In genomic region chr14:34362135-34362534, GRCm38 (mm10) we compare ENCODE assay signal across 1 mouse cellular context.
TF ChIP-seq lines count a peak whose summit lies in the region.

No protein-coding gene starts in this region.

TF ChIP-seq in MEL, 35 proteins besides CTCF, POLR2A, EP300 and RAD21:
- TF ChIP-seq TBP (IDR thresholded peaks at IDR 0.05; ENCODE audit: low read depth, low read length), result no peak
- peak; percentile 36; the same call in 1 of the 2 replicates for TF ChIP-seq RCOR1 (IDR thresholded peaks at IDR 0.05; ENCODE audit: low read depth, low read length)
- peak; percentile 88 for TF ChIP-seq ZNF384 (IDR thresholded peaks at IDR 0.05; ENCODE audit: low read depth, low read length)
- no peak for TF ChIP-seq ELF1 (IDR thresholded peaks at IDR 0.05; ENCODE audit: low read depth, low read length)
- 0 out of 2 replicates have a peak, but pooled peaks have one; percentile 9 for TF ChIP-seq HCFC1 (IDR thresholded peaks at IDR 0.05; ENCODE audit: low read depth, low read length)
- no peak; the same call in 1 of the 2 replicates for TF ChIP-seq MAX (IDR thresholded peaks at IDR 0.05; ENCODE audit: low read length)
- TF ChIP-seq GATA1 (IDR thresholded peaks at IDR 0.05; ENCODE audit: low read depth, low read length), result peak; percentile 89
- no peak for TF ChIP-seq MEF2A (IDR thresholded peaks at IDR 0.05; ENCODE audit: extremely low read depth, insufficient replicate concordance, low read depth, low read length, poor library complexity, severe bottlenecking)
- no peak for TF ChIP-seq E2F4 (IDR thresholded peaks at IDR 0.05; ENCODE audit: borderline replicate concordance, low read depth, low read length)
- TF ChIP-seq CHD2 (IDR thresholded peaks at IDR 0.05; ENCODE audit: low read length), result no peak
- TF ChIP-seq SIN3A (IDR thresholded peaks at IDR 0.05; ENCODE audit: low read length), result 0 out of 2 replicates have a peak, but pooled peaks have one; percentile 56
- TF ChIP-seq NELFE (IDR thresholded peaks at IDR 0.05; ENCODE audit: low read depth, low read length), result no peak; the same call in 1 of the 2 replicates
- no peak; the same call in 1 of the 2 replicates for TF ChIP-seq MXI1 (IDR thresholded peaks at IDR 0.05; ENCODE audit: low read depth, low read length)
- TF ChIP-seq NRF1 (IDR thresholded peaks at IDR 0.05; ENCODE audit: insufficient read depth, low read depth, low read length, poor library complexity, severe bottlenecking), result no peak
- TF ChIP-seq GABPA (IDR thresholded peaks at IDR 0.05; ENCODE audit: low read depth, low read length), result no peak
- peak; percentile 9; the same call in 1 of the 2 replicates for TF ChIP-seq SMC3 (IDR thresholded peaks at IDR 0.05; ENCODE audit: low read depth, low read length)
- no peak for TF ChIP-seq ZMIZ1 (IDR thresholded peaks at IDR 0.05; ENCODE audit: low read depth, low read length)
- peak; percentile 70 for TF ChIP-seq ETS1 (IDR thresholded peaks at IDR 0.05; ENCODE audit: low read depth, low read length)
- TF ChIP-seq TCF12 (IDR thresholded peaks at IDR 0.05; ENCODE audit: low read depth, low read length), result 0 out of 2 replicates have a peak, but pooled peaks have one; percentile 48
- TF ChIP-seq JUND (IDR thresholded peaks at IDR 0.05; ENCODE audit: low read depth, low read length), result no peak
- TF ChIP-seq TAL1 (IDR thresholded peaks at IDR 0.05; ENCODE audit: low read length), result no peak
- TF ChIP-seq KAT2A (conservative IDR thresholded peaks at IDR 0.05; ENCODE audit: low read depth, low read length), result no peak
